Mouse (Mus musculus) forebrain, embryonic 14.5 days (tissue): ENCODE measurements at regions not wholly inside any gene's neighbourhood (a gene's known extent, or its start where the extent isn't known, plus 50 kb on each side); places are given as distances from the start of the nearest gene placed in this dataset.

Experiments used
- ATAC-seq: fragments of 200-750 bp; cut with Nextera tagmentation; 2 replicates; pipeline ENCODE4 v1.8.0; 2017; ENCODE audit warnings: mild to moderate bottlenecking, moderate library complexity
- DNase-seq: peaks from one replicate; pipeline ENCODE4 v3.0.0-alpha.2; 2015; ENCODE audit warnings: low spot score
- H3K27ac ChIP-seq: fragments of 300-500 bp; sonication (generic); 2 replicates; pipeline ENCODE4 v1.5.1; 2014; ENCODE audit warnings: low read depth, mild to moderate bottlenecking, control low read depth, low read length, moderate library complexity
- H3K27me3 ChIP-seq: fragments of 300-500 bp; sonication (generic); replicated peaks from 2 replicates; pipeline ENCODE4 v1.6.1; 2014; ENCODE audit warnings: low read length, control low read depth, mixed read lengths; ENCODE audit not compliant: control insufficient read depth, insufficient read depth
- H3K36me3 ChIP-seq: fragments of 300-500 bp; sonication (generic); 2 replicates; pipeline ENCODE4 v1.6.1; 2014; ENCODE audit warnings: low read length, control low read depth; ENCODE audit not compliant: control insufficient read depth, insufficient read depth
- H3K4me1 ChIP-seq: fragments of 300-500 bp; sonication (generic); 2 replicates; pipeline ENCODE4 v1.6.1; 2014; ENCODE audit warnings: antibody characterized with exemption, low read length, control low read depth; ENCODE audit not compliant: control insufficient read depth, insufficient read depth
- H3K4me2 ChIP-seq: fragments of 300-500 bp; sonication (generic); 2 replicates; pipeline ENCODE4 v1.6.1; 2014; ENCODE audit warnings: mild to moderate bottlenecking, control low read depth, low read length
- H3K4me3 ChIP-seq: fragments of 300-500 bp; sonication (generic); 2 replicates; pipeline ENCODE4 v1.5.1; 2014; ENCODE audit warnings: low read depth, low read length, control low read depth
- H3K9ac ChIP-seq: fragments of 300-500 bp; sonication (generic); 2 replicates; pipeline ENCODE4 v1.6.1; 2014; ENCODE audit warnings: mild to moderate bottlenecking, low read length, control low read depth, moderate library complexity
- H3K9me3 ChIP-seq: fragments of 300-500 bp; sonication (generic); replicated peaks from 2 replicates; pipeline ENCODE4 v1.6.1; 2016; ENCODE audit warnings: low read length, control low read depth, mixed read lengths; ENCODE audit not compliant: control insufficient read depth
- WGBS: fragments of 180-500 bp; shearing (Covaris S2); extraction: QIAGEN DNeasy Blood & Tissue Kit; methylation state at CpG from one replicate; pipeline ENCODE4 v1.1.7; 2014; 5-methylcytosine and 5-hydroxymethylcytosine counted together

DNA sequence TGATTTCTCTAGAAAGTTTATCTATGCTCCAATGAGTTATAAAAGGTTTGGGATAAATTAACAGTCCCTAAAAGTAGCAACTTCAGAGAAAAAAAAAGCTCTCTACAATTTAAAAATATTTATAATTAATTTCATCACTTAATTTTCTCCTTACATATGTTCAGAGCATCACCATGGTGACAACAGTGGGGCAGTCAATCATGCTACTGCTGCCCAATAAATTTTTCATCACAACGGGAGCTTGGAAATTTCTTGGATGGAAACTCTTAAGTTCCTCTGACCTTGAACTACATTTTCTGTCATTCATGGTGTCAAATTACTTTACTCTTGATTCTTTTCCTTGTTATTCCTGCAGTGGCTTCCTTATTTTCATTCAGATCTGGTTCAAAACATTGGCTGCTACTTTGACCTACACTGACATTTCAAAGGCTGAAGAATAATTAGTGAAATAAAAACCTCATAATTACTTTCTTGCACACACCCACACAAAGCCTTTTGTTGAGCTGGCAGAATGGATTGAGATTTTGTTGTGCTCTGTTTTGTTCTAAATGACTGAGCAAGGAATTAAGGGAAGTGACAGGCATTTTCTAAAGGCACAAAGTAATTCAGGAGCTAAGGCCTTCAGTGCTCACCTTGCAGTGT lies 540.1 kb upstream of the Stxbp6 start:
- DNase-seq: peak; percentile 51
- peak; percentile 61 for ATAC-seq
- H3K27me3 ChIP-seq: no peaks in the 10 kb centered on the region

DNA sequence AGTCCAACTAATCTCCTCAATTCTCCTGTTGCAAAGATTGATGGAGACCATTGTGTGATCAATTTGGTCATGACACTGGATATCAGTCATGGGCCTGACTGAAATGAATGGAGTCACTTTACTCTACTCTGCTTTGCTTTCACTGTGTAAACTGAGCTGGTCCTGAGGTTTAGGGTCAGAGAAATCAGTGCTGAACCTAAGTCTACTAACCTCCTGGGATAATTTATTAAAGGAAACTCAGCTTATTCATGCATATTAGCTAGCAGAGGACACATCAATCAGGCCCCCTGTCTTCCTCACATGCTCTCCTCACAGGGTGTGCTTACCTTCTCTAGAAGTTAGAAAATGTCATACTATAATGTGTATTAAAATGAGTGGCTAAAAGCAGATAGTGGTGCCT lies 539.6 kb upstream of the Stxbp6 start:
- no peak for ATAC-seq
- no peaks in the 10 kb centered on the region for H3K36me3 ChIP-seq

More for the DNA sequence above, 540.1 kb upstream of the Stxbp6 start:
- no peak overlapping the region for H3K27ac ChIP-seq
- no peak overlapping the region for H3K4me2 ChIP-seq
- no peaks in the 10 kb centered on the region for H3K9me3 ChIP-seq
- no peaks in the 10 kb centered on the region for H3K4me1 ChIP-seq
- no peak overlapping the region for H3K4me3 ChIP-seq
- H3K9ac ChIP-seq: no peak overlapping the region
- WGBS: 3% methylated on average over 1 of the region's 1 CpGs
- no peaks in the 10 kb centered on the region for H3K36me3 ChIP-seq

GRCm38 (mm10) chr12:45599443-45599842 lies 524.9 kb upstream of the Stxbp6 start:
- Histone ChIP-seq H3K9ac (no peak overlapping the region), H3K4me2 (no peak overlapping the region), H3K27ac (no peak overlapping the region), H3K27me3 (no peaks in the 10 kb centered on the region), H3K9me3 (no peaks in the 10 kb centered on the region), H3K4me1 (no peaks in the 10 kb centered on the region), H3K4me3 (no peak overlapping the region), H3K36me3 (no peaks in the 10 kb centered on the region)
- DNase-seq (no peak), ATAC-seq (no peak)
- 77% methylated on average over 3 of the region's 3 CpGs for WGBS

More for the DNA sequence above, 539.6 kb upstream of the Stxbp6 start:
- no peak overlapping the region for H3K9ac ChIP-seq
- H3K4me2 ChIP-seq: no peak overlapping the region
- no peaks in the 10 kb centered on the region for H3K9me3 ChIP-seq
- H3K27ac ChIP-seq: no peak overlapping the region
- no peaks in the 10 kb centered on the region for H3K4me1 ChIP-seq
- H3K27me3 ChIP-seq: no peaks in the 10 kb centered on the region
- no peak for DNase-seq
- H3K4me3 ChIP-seq: no peak overlapping the region

DNA sequence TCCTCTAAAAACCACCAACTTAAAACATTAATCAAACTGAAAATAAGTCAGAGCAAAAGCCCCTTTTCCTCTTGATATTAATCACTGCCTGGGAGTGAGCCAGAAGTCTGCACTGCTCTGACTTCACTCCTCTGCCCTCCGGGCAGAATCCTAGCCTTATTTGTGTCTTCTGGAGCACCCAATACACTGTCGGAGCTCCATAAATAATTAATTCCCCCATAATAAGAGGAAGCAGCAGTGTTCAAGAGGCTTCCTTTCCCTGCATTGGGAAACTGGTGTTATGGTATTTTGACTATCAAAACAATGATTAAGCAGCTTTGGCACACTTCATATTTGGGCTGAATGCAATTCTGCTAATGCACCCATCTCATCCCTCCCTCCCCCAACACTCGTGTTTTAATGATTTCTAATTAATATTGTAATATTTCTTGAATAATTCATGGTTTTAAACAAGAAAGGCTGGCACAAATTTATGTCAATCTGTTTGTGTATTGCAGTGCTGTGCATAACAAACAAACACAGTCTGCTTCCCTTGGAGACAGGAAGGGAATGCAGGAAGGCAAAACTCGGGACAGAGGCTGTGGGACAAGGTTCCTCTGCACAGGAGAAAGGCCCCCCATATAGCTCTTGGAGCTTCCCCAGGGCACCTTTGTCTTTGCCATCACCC lies 523.5 kb upstream of the Stxbp6 start:
- WGBS: 42% methylated on average over 4 of the region's 4 CpGs
- DNase-seq (peak; percentile 74), ATAC-seq (peak; percentile 65; the same call in 1 of the 2 replicates)
- no peak overlapping the region for H3K4me2 ChIP-seq
- H3K4me1 ChIP-seq: no peaks in the 10 kb centered on the region
- no peak overlapping the region for H3K9ac ChIP-seq
- no peak overlapping the region for H3K4me3 ChIP-seq
- H3K27me3 ChIP-seq: no peaks in the 10 kb centered on the region
- no peak overlapping the region for H3K27ac ChIP-seq
- H3K36me3 ChIP-seq: no peaks in the 10 kb centered on the region
- H3K9me3 ChIP-seq: no peaks in the 10 kb centered on the region

- no peak overlapping the region for H3K4me3 ChIP-seq
- no peak overlapping the region for H3K27ac ChIP-seq
- H3K4me1 ChIP-seq: no peaks in the 10 kb centered on the region
- no peaks in the 10 kb centered on the region for H3K27me3 ChIP-seq
- DNase-seq: no peak
- H3K36me3 ChIP-seq: no peaks in the 10 kb centered on the region
- 71% methylated on average over 3 of the region's 3 CpGs for WGBS
- H3K4me2 ChIP-seq: no peak overlapping the region
- no peak overlapping the region for H3K9ac ChIP-seq
- no peaks in the 10 kb centered on the region for H3K9me3 ChIP-seq
- ATAC-seq: no peak
Measured at GRCm38 (mm10) chr12:45594689-45595088, 520.2 kb upstream of the Stxbp6 start.

DNA sequence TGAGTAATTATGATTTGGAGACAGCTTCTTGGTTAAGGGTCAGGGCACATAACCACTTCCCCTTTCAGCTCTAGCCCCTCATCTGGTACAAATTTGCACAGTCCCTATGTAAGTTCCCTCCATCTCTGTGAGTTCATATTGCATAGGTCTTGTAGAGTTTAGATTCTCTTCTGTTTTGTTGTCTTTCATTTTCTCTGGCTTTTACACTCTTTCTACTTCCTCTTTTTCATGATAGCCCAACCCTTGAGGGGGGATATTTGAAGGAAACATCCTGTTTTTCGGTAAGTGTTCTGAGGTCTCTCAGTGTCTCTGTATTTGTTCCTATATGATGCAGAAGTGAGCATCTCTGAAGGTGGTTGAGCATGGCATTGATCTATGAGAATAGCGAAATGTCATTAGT lies 515.7 kb upstream of the Stxbp6 start:
- ATAC-seq (no peak), DNase-seq (no peak)
- Histone ChIP-seq H3K27me3 (no peaks in the 10 kb centered on the region), H3K4me2 (no peak overlapping the region), H3K27ac (no peak overlapping the region), H3K36me3 (no peaks in the 10 kb centered on the region), H3K9me3 (no peaks in the 10 kb centered on the region), H3K4me1 (no peaks in the 10 kb centered on the region), H3K9ac (no peak overlapping the region), H3K4me3 (no peak overlapping the region)
- WGBS: 95% methylated on average over 2 of the region's 2 CpGs

- Histone ChIP-seq H3K4me1 (no peaks in the 10 kb centered on the region), H3K4me2 (no peak overlapping the region), H3K36me3 (no peaks in the 10 kb centered on the region), H3K4me3 (no peak overlapping the region), H3K27ac (no peak overlapping the region), H3K27me3 (no peaks in the 10 kb centered on the region), H3K9me3 (no peaks in the 10 kb centered on the region), H3K9ac (no peak overlapping the region)
- WGBS: 60% methylated on average over 4 of the region's 4 CpGs
- no peak for ATAC-seq
- DNase-seq: no peak
Measured at GRCm38 (mm10) chr12:45585763-45586162, 511.3 kb upstream of the Stxbp6 start.

- 51% methylated on average over 13 of the region's 13 CpGs for WGBS
- H3K4me3 ChIP-seq: no peak overlapping the region
- ATAC-seq (peak; percentile 76), DNase-seq (peak; percentile 61)
- no peaks in the 10 kb centered on the region for H3K36me3 ChIP-seq
- H3K9ac ChIP-seq: no peak overlapping the region
- peaks cover 16% of the 10 kb centered on the region for H3K4me1 ChIP-seq
- no peaks in the 10 kb centered on the region for H3K9me3 ChIP-seq
- no peaks in the 10 kb centered on the region for H3K27me3 ChIP-seq
- H3K27ac ChIP-seq: no peak overlapping the region
- H3K4me2 ChIP-seq: no peak overlapping the region
Measured at GRCm38 (mm10) chr12:45563325-45564030, 489.0 kb upstream of the Stxbp6 start.
